Mouse (Mus musculus): ENCODE measurements at regions not wholly inside any gene's neighbourhood (a gene's known extent, or its start where the extent isn't known, plus 50 kb on each side); places are given as distances from the start of the nearest gene placed in this dataset.

- TF ChIP-seq EP300 (IDR thresholded peaks at IDR 0.05) (no peak), CTCF (IDR thresholded peaks at IDR 0.05) (no peak)
Observed at GRCm38 (mm10) chr4:81913296-81913695, 470.7 kb upstream of the Mpdz start.

All from lung, postnatal 0 days (tissue).